Mouse (Mus musculus) midbrain, embryonic 10.5 days (tissue): ENCODE measurements around the gene Lrrc56. TPM values are rescaled to one million over a fixed set of nuclear protein-coding genes. Genes with fewer than 3 reads are reported as not detected.

Experiments used
- DNase-seq: peaks from one replicate; pipeline ENCODE4 v3.0.0-alpha.2; 2017; ENCODE audit warnings: low spot score
- H3K27ac ChIP-seq: fragments of 300-500 bp; sonication (generic); replicated peaks from 2 replicates; pipeline ENCODE4 v1.5.1; 2016; ENCODE audit warnings: mild to moderate bottlenecking
- H3K27me3 ChIP-seq: fragments of 300-500 bp; sonication (generic); 2 replicates; pipeline ENCODE4 v1.6.1; 2016; ENCODE audit warnings: low read depth, mild to moderate bottlenecking; ENCODE audit not compliant: poor library complexity, severe bottlenecking
- H3K36me3 ChIP-seq: fragments of 300-500 bp; sonication (generic); 2 replicates; pipeline ENCODE4 v1.6.1; 2016; ENCODE audit warnings: mild to moderate bottlenecking, moderate library complexity
- H3K4me1 ChIP-seq: fragments of 300-500 bp; sonication (generic); 2 replicates; pipeline ENCODE4 v1.6.1; 2016
- H3K4me3 ChIP-seq: fragments of 300-500 bp; sonication (generic); 2 replicates; pipeline ENCODE4 v1.5.1; 2016; ENCODE audit warnings: mild to moderate bottlenecking, moderate library complexity
- H3K9me3 ChIP-seq: fragments of 300-500 bp; sonication (generic); replicated peaks from 2 replicates; pipeline ENCODE4 v1.6.1; 2016; ENCODE audit warnings: mild to moderate bottlenecking
- WGBS: fragments of 180-500 bp; shearing (Covaris S2); methylation state at CpG from one replicate; pipeline ENCODE4 v1.1.7; 2016; 5-methylcytosine and 5-hydroxymethylcytosine counted together
- polyA plus RNA-seq: library from polyadenylated mRNA; unstranded; fragments of >200 nt; fragmentation: Nextera tagmentation; extraction: Ambion mirVana; gene quantifications from 2 replicates; pipeline ENCODE4 v1.2.1, GENCODE M21; 2016

Gene Lrrc56
- polyA plus RNA-seq, 1 experiment from 2014 or later: 14.4 TPM

- WGBS: 79% methylated on average over 3 of the region's 3 CpGs
- no peak for DNase-seq
- Histone ChIP-seq H3K27ac (peak overlapping the region; percentile 97), H3K36me3 (peaks cover 25% of the 10 kb centered on the region), H3K4me3 (peak overlapping the region; percentile 81), H3K4me1 (peaks cover 63% of the 10 kb centered on the region), H3K9me3 (no peaks in the 10 kb centered on the region), H3K27me3 (no peaks in the 10 kb centered on the region)
Observed at GRCm38 (mm10) chr7:141214310-141214709, 20.4 kb downstream of the Lrrc56 start.

- Histone ChIP-seq H3K4me1 (peaks cover 73% of the 10 kb centered on the region), H3K9me3 (no peaks in the 10 kb centered on the region), H3K36me3 (peaks cover 34% of the 10 kb centered on the region), H3K4me3 (peak within 1 kb of the TSS; percentile 81), H3K27me3 (no peaks in the 10 kb centered on the region), H3K27ac (peak within 1 kb of the TSS; percentile 97)
- peak; percentile 97 for DNase-seq
- under 1% methylated on average over 41 of the region's 41 CpGs for WGBS
Observed at GRCm38 (mm10) chr7:141215101-141215879, 21.3 kb downstream of the Lrrc56 start, which contains the start of gene Rassf7. Gene Rassf7, plus strand, starts transcription at chr7:141215860.

- Histone ChIP-seq H3K4me1 (peaks cover 73% of the 10 kb centered on the region), H3K36me3 (peaks cover 37% of the 10 kb centered on the region), H3K27ac (peak overlapping the region; percentile 97), H3K9me3 (no peaks in the 10 kb centered on the region), H3K4me3 (peak overlapping the region; percentile 81), H3K27me3 (no peaks in the 10 kb centered on the region)
- DNase-seq: no peak
- under 1% methylated on average over 42 of the region's 42 CpGs for WGBS
Observed at GRCm38 (mm10) chr7:141215880-141216733, 22.1 kb downstream of the Lrrc56 start.

DNA sequence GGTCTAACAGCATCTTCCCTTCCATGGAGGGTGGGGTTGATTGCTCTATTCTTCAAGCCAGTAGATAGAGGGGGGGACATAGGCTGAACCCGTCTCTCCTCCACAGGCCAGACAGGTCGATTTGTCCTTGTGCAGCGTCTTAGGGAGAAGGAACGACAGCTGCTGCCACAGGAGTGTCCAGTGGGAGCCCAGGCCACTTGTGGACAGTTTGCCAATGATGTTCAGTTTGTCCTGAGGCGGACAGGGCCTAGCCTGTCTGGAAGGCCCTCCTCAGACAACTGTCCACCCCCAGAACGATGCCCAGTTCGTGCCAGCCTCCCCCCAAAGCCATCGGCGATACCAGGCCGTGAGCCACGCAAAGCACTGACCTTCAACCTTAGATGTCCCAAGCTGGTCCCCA is 22.9 kb downstream of the Lrrc56 start:
- no peak for DNase-seq
- H3K9me3 ChIP-seq: no peaks in the 10 kb centered on the region
- peaks cover 77% of the 10 kb centered on the region for H3K4me1 ChIP-seq
- H3K36me3 ChIP-seq: peaks cover 37% of the 10 kb centered on the region
- H3K4me3 ChIP-seq: peak overlapping the region; percentile 81
- WGBS: 91% methylated on average over 11 of the region's 11 CpGs
- no peaks in the 10 kb centered on the region for H3K27me3 ChIP-seq
- H3K27ac ChIP-seq: peak overlapping the region; percentile 97

GRCm38 (mm10) chr7:141217343-141218013 is 23.5 kb downstream of the Lrrc56 start:
- Histone ChIP-seq H3K27ac (0 out of 2 replicates have a peak overlapping the region, but pooled peaks have one; percentile 97), H3K36me3 (peaks cover 37% of the 10 kb centered on the region), H3K27me3 (no peaks in the 10 kb centered on the region), H3K4me3 (peak overlapping the region; percentile 81), H3K4me1 (peaks cover 80% of the 10 kb centered on the region), H3K9me3 (no peaks in the 10 kb centered on the region)
- 90% methylated on average over 17 of the region's 17 CpGs for WGBS
- DNase-seq: no peak

DNA sequence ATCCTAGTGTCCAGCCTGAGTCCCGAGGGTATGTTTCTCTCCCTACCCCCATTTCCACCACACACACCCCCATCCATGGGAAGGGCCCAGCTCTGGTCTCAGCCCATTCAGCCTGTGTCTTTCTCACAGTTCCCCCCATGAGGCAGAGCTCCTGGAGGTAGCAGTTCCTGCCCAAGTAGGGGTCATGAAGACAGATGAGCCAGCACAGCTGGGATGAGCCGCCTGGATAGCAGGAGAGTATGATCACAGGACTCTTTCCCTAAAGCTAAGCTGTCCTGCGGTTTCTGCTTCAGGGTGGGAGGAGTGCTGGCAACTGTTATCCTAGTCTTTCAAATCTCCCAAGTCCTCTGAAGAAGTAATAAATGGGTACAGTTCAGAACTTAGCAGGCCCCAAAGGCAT is 24.2 kb downstream of the Lrrc56 start:
- H3K4me3 ChIP-seq: peak overlapping the region; percentile 9; the same call in 1 of the 2 replicates

DNA sequence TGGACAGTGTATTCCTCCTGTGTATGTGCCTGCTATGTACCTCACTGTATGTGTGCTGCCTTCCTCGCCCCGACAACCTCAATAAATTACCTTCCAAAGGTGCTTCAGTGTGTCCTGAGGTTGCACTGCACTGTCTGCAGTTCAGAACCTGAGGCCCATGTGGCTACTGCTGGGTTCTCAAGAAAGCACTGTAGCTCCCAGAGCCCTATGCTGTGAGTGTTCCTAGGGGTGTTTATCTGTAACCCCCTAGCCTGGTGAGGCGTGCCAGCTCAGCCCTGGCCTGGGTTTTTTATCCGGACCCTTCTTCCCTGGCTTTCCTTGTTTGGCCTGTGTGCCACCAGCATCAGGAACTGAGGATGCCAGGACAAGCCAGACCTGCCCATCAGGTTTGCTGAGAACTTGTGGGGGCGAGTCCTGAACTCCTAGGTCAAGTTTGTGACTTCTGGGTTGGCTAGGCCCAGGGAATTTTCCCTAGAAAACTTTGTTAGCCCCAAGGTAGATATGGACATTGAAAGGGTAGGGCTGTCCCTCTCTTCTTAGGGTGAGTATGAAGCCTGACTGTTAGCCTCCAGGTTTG is 24.7 kb downstream of the Lrrc56 start:
- DNase-seq: no peak
- Histone ChIP-seq H3K4me1 (peaks cover 77% of the 10 kb centered on the region), H3K36me3 (peaks cover 37% of the 10 kb centered on the region), H3K4me3 (0 out of 2 replicates have a peak overlapping the region, but pooled peaks have one; percentile 9), H3K27me3 (no peaks in the 10 kb centered on the region), H3K27ac (no peak overlapping the region), H3K9me3 (no peaks in the 10 kb centered on the region)
- 90% methylated on average over 5 of the region's 5 CpGs for WGBS

More for the DNA sequence above, 24.2 kb downstream of the Lrrc56 start:
- DNase-seq: no peak
- peaks cover 77% of the 10 kb centered on the region for H3K4me1 ChIP-seq
- 83% methylated on average over 3 of the region's 3 CpGs for WGBS
- H3K36me3 ChIP-seq: peaks cover 37% of the 10 kb centered on the region
- H3K27me3 ChIP-seq: no peaks in the 10 kb centered on the region
- 0 out of 2 replicates have a peak overlapping the region, but pooled peaks have one; percentile 97 for H3K27ac ChIP-seq
- H3K9me3 ChIP-seq: no peaks in the 10 kb centered on the region

GRCm38 (mm10) chr7:141219558-141220099 is 25.7 kb downstream of the Lrrc56 start:
- peak overlapping the region; percentile 12; the same call in 1 of the 2 replicates for H3K4me3 ChIP-seq
- H3K27ac ChIP-seq: no peak overlapping the region; the same call in 1 of the 2 replicates
- no peaks in the 10 kb centered on the region for H3K27me3 ChIP-seq
- DNase-seq: no peak
- peaks cover 37% of the 10 kb centered on the region for H3K36me3 ChIP-seq
- no peaks in the 10 kb centered on the region for H3K9me3 ChIP-seq
- WGBS: 100% methylated on average over 1 of the region's 1 CpGs
- H3K4me1 ChIP-seq: peaks cover 67% of the 10 kb centered on the region

- 78% methylated on average over 1 of the region's 1 CpGs for WGBS
- H3K27ac ChIP-seq: peak overlapping the region; percentile 89
- H3K36me3 ChIP-seq: peaks cover 37% of the 10 kb centered on the region
Observed at GRCm38 (mm10) chr7:141220377-141220776, 26.4 kb downstream of the Lrrc56 start.

DNA sequence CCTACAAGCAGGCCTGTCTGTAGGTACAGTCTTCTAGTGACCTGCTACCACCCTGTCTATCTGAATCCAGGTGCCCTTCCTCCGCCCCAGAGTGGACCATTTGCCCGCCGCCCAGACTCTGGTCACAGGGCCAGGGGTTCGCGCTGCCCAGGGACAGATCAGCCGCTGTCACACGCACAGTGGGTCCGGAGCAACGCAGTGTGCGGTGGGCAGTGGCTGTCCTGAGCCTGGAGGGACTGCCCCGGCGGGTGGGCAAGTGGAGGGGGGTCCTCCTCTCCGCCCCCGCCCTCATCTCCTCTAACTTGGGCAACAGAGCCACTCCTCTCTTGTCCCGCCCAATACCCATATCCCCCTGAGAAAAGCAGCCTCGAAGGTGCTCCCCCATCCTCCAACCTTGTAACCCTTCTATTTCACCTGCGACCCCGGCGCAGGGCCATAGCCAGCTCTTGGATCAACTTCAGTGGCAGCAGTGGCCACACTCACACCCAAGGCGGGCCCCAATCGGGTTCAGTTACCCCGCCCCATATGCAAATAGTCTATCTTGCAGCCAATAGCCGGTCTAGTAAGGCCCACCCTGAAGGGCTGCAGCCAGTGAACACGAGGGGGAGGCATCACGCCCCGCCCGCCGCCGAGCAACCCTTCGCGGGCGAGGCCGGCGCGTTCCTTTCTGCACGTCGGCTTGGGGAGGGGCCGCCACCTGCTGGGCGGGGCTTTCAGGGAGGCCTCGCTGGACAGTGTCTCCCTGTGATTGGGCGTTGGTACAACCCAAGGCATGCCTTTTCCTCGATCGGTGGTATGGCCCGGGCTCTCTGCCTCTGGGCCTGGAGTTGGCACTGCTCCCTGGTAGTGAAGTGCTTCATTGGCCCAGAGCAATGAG is 27.5 kb downstream of the Lrrc56 start:
- peak; percentile 99 for DNase-seq
- H3K36me3 ChIP-seq: peaks cover 37% of the 10 kb centered on the region
- H3K4me3 ChIP-seq: peak overlapping the region; percentile 64
- peaks cover 51% of the 10 kb centered on the region for H3K4me1 ChIP-seq
- H3K27ac ChIP-seq: peak overlapping the region; percentile 89
- no peaks in the 10 kb centered on the region for H3K27me3 ChIP-seq
- H3K9me3 ChIP-seq: no peaks in the 10 kb centered on the region
- 3% methylated on average over 44 of the region's 44 CpGs for WGBS

More at GRCm38 (mm10) chr7:141220377-141220776, 26.4 kb downstream of the Lrrc56 start:
- no peak for DNase-seq
- peak overlapping the region; percentile 64 for H3K4me3 ChIP-seq
- peaks cover 60% of the 10 kb centered on the region for H3K4me1 ChIP-seq
- H3K9me3 ChIP-seq: no peaks in the 10 kb centered on the region
- H3K27me3 ChIP-seq: no peaks in the 10 kb centered on the region

DNA sequence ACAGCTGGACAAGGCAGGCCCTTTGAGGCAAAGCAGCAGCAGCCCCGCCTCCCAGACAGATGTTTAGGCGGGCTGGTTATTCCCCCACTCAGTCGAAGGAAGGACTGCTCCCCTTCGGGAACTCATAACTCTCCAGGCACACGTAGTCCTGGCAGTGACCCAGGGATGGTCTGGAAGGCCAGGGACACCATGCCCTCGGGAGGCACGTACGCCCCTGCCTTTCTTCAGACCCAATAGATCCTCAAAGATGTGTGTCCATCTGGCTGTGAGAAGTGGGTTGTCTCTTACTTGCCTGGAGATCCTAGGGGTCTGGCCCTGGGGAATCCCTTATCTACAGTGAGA is 28.1 kb downstream of the Lrrc56 start:
- Histone ChIP-seq H3K36me3 (peaks cover 35% of the 10 kb centered on the region), H3K27ac (peak overlapping the region; percentile 89), H3K9me3 (no peaks in the 10 kb centered on the region), H3K4me1 (peaks cover 45% of the 10 kb centered on the region), H3K4me3 (peak overlapping the region; percentile 64), H3K27me3 (no peaks in the 10 kb centered on the region)
- DNase-seq: no peak
- 18% methylated on average over 8 of the region's 8 CpGs for WGBS
